Mouse (Mus musculus): ENCODE measurements around the gene Olfr851. TPM values are rescaled to one million over a fixed set of nuclear protein-coding genes. Genes with fewer than 3 reads are reported as not detected.

Gene Olfr851
- polyA plus RNA-seq (2012; rRNA removed; ENCODE audit: low replicate concordance), result not detected in 2 replicates

DNA sequence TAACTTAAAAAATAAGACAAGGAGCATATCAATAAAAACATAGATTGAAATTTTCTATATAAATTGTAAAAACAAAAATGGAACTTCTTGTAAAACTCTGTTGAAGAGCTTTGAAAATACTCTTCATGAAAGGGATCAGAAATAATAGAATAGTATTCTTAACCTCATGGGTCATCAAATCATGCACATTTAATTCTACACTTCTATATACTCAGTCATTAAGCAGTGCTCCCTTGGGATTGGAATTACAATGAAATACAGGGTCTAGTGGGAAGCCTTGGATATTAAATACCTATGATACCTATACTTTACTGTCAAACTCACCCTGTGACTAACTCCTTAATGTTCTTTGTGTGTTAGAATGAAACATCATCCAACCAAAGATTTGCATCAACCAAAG, at the start of gene Olfr851:
Gene Olfr851 (plus strand): TSS at position 301 of the 400 bp plus-strand sequence.

DNA sequence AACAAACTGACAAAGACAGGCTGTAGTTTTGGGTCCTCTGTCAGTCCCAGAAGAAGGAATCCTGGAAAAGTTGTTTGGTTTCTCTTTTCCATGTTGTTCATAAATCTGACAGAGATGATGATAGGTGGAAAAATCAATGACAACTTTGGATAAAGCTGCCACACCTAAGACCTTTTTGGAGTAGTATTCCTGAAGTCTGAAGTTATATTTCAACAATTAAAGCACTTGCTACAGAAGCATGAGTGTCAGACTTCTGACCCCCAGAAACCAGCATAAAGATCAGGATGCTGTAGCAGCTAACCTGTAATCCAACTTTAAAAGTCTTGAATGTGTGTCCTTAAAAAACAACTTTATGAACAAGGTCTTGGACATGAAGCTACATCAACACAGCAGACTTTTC, 14.9 kb upstream of the Olfr851 start, which contains the start of gene Olfr850:
Gene Olfr850 (minus strand): TSS at position 101 of the 400 bp plus-strand sequence.

DNA sequence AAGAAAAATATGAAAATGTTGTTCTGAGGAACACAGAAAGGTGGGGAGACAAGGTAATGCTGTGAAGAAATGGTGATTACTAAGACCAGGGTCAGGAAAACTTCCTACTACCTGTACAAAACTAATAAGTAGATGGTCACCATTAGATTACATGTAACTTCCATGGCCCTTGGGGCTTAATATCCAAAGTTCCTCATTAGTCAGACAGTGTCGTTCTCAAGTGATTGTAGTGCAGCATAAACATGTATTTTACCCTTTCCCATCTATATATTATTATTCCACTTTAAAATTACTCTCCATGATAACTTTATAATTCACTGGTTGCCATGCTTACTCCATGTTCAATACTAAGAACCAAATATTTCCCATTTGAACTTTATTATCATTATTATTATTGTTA, 47.9 kb downstream of the Olfr851 start, which contains the start of gene Olfr853:
Gene Olfr853 (minus strand): TSS at position 101 of the 400 bp plus-strand sequence.

Other genes starting within 250 kb of the Olfr851 start
- not detected in 2 replicates for gene Olfr843, start 241.3 kb upstream of the Olfr851 start, polyA plus RNA-seq (2012; rRNA removed; ENCODE audit: low replicate concordance)
- gene Olfr844, start 176.9 kb upstream of the Olfr851 start, polyA plus RNA-seq (2012; rRNA removed; ENCODE audit: low replicate concordance), result not detected in 2 replicates
- not detected in 2 replicates for gene Olfr845, start 156.8 kb upstream of the Olfr851 start, polyA plus RNA-seq (2012; rRNA removed; ENCODE audit: low replicate concordance)
- not detected in 2 replicates for gene Olfr846, start 129.3 kb upstream of the Olfr851 start, polyA plus RNA-seq (2012; rRNA removed; ENCODE audit: low replicate concordance)
- gene Olfr847, start 114.6 kb upstream of the Olfr851 start, polyA plus RNA-seq (2012; rRNA removed; ENCODE audit: low replicate concordance), result not detected in 2 replicates
- not detected in 2 replicates for gene Olfr849, start 53.0 kb upstream of the Olfr851 start, polyA plus RNA-seq (2012; rRNA removed; ENCODE audit: low replicate concordance)
- not detected in 2 replicates for gene Olfr850, start 15.0 kb upstream of the Olfr851 start, polyA plus RNA-seq (2012; rRNA removed; ENCODE audit: low replicate concordance)
- not detected in 2 replicates for gene Olfr853, start 47.8 kb downstream of the Olfr851 start, polyA plus RNA-seq (2012; rRNA removed; ENCODE audit: low replicate concordance)
- gene Olfr854, start 74.1 kb downstream of the Olfr851 start, polyA plus RNA-seq (2012; rRNA removed; ENCODE audit: low replicate concordance), result not detected in 2 replicates
- gene Olfr855, start 89.3 kb downstream of the Olfr851 start, polyA plus RNA-seq (2012; rRNA removed; ENCODE audit: low replicate concordance), result not detected in 2 replicates
- gene Zfp317, start 128.8 kb downstream of the Olfr851 start, polyA plus RNA-seq (2012; rRNA removed; ENCODE audit: low replicate concordance), result 7.9 and 16.4 TPM in 2 replicates
- gene Olfr857, start 216.1 kb downstream of the Olfr851 start, polyA plus RNA-seq (2012; rRNA removed; ENCODE audit: low replicate concordance), result 0.17 TPM in 1 of 2 replicates, not detected in the other